Mouse (Mus musculus) splenic B cell, adult 2 months (primary cell): ENCODE data around the gene Apbb2.

ENCODE experiments used
- DNase-seq: peaks from one replicate; pipeline ENCODE4 v3.0.0-alpha.2; 2011; ENCODE audit warnings: low read depth, low spot score
- H3K27me3 ChIP-seq: 2 replicates; pipeline ENCODE4 v1.6.1; 2012; ENCODE audit warnings: mild to moderate bottlenecking, low read length, moderate library complexity, mixed read lengths; ENCODE audit not compliant: control insufficient read depth, poor library complexity, insufficient read depth, severe bottlenecking
- H3K36me3 ChIP-seq: 2 replicates; pipeline ENCODE4 v1.6.1; 2012; ENCODE audit warnings: mild to moderate bottlenecking, low read length, moderate library complexity, mixed read lengths; ENCODE audit not compliant: control insufficient read depth, poor library complexity, insufficient read depth, severe bottlenecking

Apbb2 gene

DNA sequence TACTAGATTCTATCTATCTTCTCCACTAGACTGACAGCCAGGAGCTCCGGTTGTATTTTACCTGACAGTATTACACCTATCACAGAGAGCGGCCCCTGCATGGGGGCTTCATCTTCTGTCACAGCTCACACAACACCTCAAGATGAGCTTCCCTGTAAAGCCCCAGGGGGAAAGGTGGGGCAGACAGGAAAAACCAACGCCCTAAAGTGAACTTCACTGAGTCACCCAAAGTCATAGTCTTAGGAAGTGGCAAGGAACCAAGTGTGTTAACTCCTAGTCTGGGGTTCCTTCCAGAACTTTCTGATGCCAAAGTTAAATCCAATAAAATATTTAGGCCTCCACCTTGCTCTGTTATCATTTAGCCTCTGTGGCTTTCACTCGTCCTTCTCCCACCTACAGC lies 39.5 kb downstream of the Apbb2 start:
- no peak for DNase-seq
- Histone ChIP-seq H3K27me3 (no peaks in the 10 kb centered on the region), H3K36me3 (no peaks in the 10 kb centered on the region)

DNA sequence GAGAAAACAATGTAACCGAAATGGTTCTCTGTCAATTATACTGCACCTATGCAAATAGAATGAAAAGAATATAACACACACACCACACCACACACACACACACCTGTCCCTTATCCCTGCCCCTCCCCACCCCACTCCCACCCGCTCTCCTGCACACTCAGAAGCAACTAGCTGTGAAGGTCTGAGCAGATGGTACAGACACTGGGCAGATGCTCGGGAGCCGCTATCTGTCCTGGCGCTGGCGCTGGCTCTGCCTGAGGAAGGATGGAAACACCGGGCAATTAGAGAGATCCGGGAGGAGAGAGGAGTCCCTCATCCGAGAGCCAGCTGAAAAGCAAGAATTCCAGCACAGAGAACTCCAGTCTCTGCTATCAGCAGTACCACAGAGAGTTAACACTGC lies 42.3 kb downstream of the Apbb2 start:
- Histone ChIP-seq H3K27me3 (no peaks in the 10 kb centered on the region), H3K36me3 (no peaks in the 10 kb centered on the region)
- no peak for DNase-seq

DNA sequence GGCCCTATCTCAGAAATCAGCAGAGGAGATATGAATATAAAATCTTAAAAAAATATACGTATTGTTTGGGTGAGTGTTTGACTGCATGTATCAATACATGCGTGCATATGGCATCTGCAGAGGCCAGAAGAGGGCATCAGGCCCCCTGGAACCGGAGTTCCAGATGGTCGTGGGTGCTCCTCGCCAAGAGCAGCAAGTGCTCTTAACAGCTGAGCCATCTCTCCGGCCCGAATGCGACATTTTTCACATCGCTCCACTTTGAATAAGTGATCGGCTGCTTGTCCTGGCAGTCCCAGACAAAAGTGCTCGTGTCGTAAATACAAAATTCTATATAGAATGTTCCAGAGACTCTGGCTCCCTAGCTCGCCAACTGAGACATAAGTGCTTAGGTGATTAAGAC lies 43.4 kb downstream of the Apbb2 start:
- no peaks in the 10 kb centered on the region for H3K27me3 ChIP-seq
- no peak for DNase-seq
- no peaks in the 10 kb centered on the region for H3K36me3 ChIP-seq

DNA sequence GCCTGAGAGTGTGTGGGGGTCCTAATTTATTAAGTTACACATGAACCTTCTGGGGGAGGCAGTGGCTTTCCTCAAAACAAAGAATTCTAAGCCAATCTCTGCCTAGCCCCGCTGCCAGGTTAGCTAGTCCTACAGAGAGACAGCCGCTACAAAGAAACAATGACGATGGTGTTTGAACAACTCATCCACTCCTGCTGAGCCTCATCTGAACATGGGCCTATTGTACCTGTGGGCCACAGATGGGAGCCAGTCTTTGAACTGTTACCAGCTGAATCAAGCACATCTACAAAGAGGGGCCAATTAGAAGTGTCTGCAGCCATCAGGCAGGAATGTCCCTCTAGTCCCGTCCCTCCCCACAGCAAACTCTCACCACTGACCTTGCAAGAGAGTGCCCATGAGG lies 45.3 kb downstream of the Apbb2 start:
- DNase-seq = no peak
- Histone ChIP-seq H3K36me3 (no peaks in the 10 kb centered on the region), H3K27me3 (no peaks in the 10 kb centered on the region)

DNA sequence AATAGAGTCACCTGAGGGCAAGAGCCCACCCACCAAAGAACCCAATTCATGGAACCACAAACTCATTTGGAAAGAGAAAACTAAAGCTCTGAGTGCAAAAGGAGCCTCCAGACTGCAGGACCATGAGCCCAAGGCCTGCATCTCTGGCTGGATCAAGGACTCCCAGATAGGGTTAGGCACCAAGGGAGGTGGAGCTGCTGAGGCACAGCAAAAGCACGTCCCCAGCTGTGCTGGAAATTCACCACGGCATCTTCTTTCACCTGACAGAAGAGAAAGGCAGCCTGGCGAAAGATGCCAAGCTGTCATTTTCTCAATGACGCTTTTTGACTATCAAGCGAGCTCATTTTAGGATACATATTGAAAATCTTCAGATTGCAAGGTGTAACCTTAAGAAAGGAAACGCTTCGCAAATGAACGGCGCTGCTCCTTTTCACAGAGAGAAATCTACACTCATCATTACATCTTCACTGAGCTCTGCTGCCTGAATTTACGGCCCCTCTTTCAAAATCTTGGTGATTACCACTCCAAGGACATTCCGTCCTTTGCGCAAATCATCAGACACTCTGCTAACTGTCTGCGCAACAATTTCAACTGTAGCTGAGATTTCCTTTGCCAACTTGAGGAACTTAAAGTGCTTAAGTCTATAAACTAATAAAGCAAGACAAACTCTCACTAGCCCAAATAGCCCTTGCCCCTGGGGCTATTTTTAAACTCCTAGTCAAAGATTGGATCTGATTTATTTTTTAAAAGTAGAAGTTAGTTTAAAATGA lies 46.3 kb downstream of the Apbb2 start:
- DNase-seq = no peak
- Histone ChIP-seq H3K27me3 (no peaks in the 10 kb centered on the region), H3K36me3 (no peaks in the 10 kb centered on the region)

DNA sequence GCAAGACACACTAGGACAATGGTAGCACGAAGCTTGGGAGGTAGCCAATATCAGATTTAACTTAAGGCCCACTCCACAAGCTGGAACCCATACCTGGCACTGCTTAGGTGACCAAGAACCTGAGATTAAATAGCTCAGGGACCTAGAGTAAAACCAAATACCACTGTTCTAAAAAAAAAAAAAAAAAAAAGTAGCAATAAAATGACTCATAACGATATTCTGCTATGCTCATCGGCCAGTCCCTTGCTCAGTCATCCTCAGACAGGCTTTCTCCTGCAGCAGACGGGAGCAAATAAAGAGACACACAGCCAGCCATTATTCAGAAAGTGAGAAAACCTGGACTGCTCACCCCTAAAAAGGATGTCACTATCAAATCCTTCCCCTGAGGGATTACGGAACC lies 47.9 kb downstream of the Apbb2 start:
- Histone ChIP-seq H3K36me3 (no peaks in the 10 kb centered on the region), H3K27me3 (no peaks in the 10 kb centered on the region)
- DNase-seq = no peak

DNA sequence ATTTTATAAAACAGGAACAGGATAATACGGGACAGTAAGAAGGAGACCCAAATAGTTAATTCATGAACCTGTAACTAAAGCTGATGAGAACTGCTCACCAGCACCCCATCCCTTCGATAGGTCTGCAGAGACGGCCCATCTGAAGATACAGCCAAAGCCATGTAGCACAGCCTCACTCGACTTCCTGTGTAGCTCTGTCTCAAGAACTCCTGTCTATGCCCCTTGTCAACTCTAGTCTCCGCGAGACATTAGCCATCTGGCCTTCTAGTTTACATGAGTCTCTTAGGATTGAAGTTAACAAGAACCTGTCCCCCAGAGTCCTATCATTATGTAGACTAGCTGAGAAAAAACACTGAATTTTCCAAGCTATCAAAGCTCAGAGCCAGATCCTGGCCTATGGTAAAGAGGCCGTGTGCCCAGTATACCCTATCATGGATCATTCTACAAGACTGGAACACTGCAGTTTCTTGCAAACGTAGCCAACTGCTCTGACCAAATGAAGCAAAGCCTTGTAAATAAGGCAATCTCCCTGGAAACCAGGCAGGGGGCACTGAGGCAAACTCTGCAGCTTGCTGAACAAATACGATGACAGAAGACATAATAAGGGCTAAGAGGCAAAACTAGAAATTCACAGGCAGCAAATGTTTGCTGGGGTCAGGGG lies 49.3 kb downstream of the Apbb2 start:
- Histone ChIP-seq H3K27me3 (no peaks in the 10 kb centered on the region), H3K36me3 (no peaks in the 10 kb centered on the region)
- DNase-seq = no peak

DNA sequence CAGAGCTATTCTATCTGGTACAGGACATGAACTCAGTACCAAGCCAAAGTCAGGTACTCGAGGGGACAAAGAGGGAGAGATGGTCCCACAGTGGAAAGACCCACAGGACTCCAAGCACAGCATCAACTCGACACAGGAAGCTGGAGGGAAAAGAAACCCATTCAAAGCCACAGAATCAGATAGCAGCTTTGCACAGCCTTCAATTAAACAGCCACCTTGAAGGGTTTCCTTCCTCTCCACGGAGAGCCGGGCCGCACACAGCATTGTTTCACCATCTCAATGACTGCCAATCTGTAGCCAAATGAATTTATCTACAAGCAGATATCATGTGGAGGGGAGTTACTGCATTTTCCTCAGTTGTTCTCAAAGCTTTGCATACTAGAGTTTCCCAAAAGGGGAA lies 50.6 kb downstream of the Apbb2 start:
- no peaks in the 10 kb centered on the region for H3K27me3 ChIP-seq
- no peaks in the 10 kb centered on the region for H3K36me3 ChIP-seq
- DNase-seq = no peak

DNA sequence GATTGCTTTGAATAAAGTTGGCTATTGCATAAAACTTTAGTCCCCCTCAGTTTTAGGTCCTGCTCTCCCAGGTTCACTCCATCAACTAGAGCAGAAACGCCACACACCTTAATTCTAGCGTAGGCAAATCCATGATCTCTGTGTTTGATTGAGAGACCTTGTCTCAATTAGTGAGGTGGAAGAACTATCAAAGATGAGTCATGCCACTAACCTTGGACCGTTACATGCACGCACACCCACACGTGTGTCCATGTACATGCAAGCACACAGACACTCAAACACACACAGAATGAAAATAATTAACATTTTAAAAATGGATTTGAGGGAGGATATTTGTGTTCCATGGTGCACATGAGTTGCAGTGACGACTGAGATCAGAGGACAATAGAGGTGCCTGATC lies 51.2 kb downstream of the Apbb2 start:
- DNase-seq = no peak
- Histone ChIP-seq H3K27me3 (no peaks in the 10 kb centered on the region), H3K36me3 (no peaks in the 10 kb centered on the region)

DNA sequence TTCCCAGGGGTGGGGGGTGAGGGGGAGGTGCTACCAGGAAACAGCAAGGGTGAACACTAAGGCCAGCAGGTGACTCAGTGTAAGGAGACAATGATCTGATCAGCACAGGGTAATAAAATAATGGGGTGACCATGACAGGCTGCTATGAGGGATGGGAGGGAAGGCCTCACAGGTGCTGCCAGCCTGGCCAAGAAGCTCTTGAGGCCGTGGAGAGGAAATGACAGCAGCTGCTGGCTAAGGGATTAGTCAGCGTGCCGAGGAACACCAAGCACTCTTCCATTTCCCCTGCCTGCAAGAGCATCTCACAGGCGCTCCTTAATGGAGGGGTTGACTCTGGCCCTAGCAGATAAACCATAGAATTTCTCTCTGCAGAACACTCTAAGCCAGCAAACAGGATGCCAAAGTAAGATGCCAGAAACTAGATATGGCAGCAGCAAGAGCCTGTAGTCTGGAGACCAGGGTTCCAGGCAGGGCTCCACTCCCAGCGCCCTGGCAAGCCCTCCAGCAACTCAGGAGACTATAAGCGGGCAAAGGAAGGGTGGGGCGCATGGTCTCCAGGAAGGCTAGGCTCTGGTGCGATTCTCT lies 58.9 kb downstream of the Apbb2 start:
- no peak for DNase-seq
- H3K36me3 ChIP-seq = no peaks in the 10 kb centered on the region

DNA sequence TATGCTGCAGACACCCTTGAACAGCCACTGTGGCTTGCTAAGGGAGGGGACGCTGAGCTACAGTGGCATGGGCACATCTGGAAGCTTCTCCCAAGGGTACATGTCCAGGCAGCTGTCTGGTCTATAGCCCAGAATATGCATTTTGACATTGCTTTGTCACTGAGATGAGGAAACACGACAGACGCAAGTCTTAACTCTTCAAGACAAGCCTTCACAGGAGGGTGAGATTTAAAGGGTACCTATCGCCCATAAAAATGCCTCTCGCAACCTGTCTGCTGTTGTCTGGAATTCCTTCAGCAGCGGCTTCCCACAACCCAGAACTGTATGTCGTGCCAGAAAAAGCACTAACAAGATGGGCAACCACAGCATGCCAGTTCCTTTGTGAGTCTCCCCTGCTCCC lies 60.5 kb downstream of the Apbb2 start:
- no peak for DNase-seq
- H3K36me3 ChIP-seq = no peaks in the 10 kb centered on the region
- H3K27me3 ChIP-seq = no peaks in the 10 kb centered on the region

More for the DNA sequence above, 58.9 kb downstream of the Apbb2 start:
- H3K27me3 ChIP-seq = no peaks in the 10 kb centered on the region

DNA sequence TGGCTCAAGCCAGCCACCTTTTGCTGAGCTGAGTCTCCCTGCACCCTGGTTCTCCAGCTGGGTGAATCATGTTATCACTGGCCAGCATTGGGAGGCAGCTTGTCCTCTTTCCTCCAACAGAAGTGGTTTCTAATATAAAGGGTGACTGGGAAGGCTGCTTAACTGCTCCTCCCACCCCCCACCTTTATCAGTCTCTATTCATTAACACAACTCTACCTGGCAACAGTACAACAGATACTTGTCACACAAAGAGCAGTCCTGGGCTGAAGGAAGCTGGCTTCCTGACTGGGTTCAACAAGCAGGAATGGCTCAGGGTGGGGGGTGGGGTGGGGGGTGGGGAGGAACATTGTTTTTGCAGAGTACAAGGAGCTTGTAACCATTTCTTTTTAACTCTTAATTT lies 64.7 kb downstream of the Apbb2 start:
- DNase-seq = no peak
- Histone ChIP-seq H3K27me3 (no peaks in the 10 kb centered on the region), H3K36me3 (no peaks in the 10 kb centered on the region)

DNA sequence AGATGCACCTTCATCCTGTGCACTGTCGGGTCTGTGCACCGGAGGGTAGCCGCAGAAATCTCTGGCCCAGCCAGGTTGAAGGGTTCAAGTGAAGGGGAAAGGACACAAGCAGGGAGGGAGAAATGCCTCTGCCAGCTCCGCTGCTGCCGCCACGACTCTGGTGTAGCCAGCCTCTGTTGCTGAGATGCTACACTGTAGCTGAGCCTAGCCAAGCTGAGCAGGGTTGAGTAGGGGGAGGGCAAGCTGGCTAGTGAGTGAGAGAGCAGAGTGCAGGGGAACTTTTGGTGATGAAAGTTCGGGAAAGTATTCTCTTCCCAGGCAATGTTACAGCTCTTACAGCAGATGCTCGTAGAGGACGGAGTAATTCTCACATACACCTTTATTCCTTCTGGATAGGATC lies 66.3 kb downstream of the Apbb2 start:
- H3K27me3 ChIP-seq = no peaks in the 10 kb centered on the region

DNA sequence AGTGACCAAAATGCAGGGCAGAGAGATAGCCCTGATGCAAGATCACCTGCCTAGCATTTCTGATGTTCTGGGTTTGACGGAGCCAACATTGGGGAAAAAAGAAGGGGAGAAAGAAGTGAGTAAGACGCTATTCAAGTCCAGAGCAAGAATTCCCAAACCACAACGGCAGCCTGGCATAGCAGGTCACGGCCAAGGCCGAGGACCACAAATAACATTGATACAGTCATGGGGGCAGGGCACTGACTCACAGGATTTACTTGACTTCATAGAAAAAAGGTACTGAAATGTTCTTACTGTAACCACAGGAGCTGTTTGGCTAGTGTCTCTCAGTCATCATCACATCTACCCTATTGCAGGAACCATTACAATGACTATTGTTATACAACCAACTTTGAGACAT lies 68.3 kb downstream of the Apbb2 start:
- H3K27me3 ChIP-seq = no peaks in the 10 kb centered on the region
- no peaks in the 10 kb centered on the region for H3K36me3 ChIP-seq
- DNase-seq = no peak

More for the DNA sequence above, 66.3 kb downstream of the Apbb2 start:
- DNase-seq = no peak
- H3K36me3 ChIP-seq = no peaks in the 10 kb centered on the region

DNA sequence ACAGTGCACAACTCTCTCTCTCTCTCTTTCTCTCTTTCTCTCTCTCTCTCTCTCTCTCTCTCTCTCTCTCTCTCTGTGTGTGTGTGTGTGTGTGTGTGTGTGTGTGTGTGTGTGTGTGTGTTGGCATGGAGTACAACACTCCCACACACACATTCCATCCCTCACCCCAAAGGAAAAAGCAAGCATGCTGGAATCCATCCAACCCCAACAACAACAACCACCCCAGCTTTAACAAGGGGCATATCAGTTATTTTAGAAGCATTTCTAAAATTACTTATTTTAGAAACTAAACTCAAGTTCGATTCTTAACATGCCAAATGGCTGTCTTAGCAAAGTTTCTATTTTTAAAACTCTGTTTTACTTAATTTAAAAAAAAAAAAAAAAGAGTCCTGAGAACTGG lies 68.9 kb downstream of the Apbb2 start:
- DNase-seq = no peak
- Histone ChIP-seq H3K36me3 (no peaks in the 10 kb centered on the region), H3K27me3 (no peaks in the 10 kb centered on the region)
